Mouse (Mus musculus): ENCODE results near the gene Klhl25. TPM values are rescaled to one million over a fixed set of nuclear protein-coding genes. Genes with fewer than 3 reads are reported as not detected.
"Not testable (repeated sequence)": the region's sequence is repeated elsewhere in the genome, so short reads cannot be mapped to it uniquely, and the experiment has no call there.

Klhl25 gene
- total RNA-seq, 2 experiments from 2014 or later = 15.6 to 18.9 TPM

GRCm38 (mm10) chr7:75842306-75842705 is 5.8 kb upstream of the Klhl25 start:
- no peak for DNase-seq (ENCODE audit: low spot score in 2 of 2)

GRCm38 (mm10) chr7:75845936-75846335 is 2.2 kb upstream of the Klhl25 start:
- DNase-seq (ENCODE audit: low spot score in 2 of 2) = no peak

GRCm38 (mm10) chr7:75846942-75847341 is 1.2 kb upstream of the Klhl25 start:
- no peak for DNase-seq (ENCODE audit: low spot score in 2 of 2)

- no peak for DNase-seq (ENCODE audit: low spot score in 2 of 2)
Observed at GRCm38 (mm10) chr7:75847489-75847888, 621 bp upstream of the Klhl25 start.

GRCm38 (mm10) chr7:75848776-75849670 is 913 bp downstream of the Klhl25 start:
- DNase-seq (ENCODE audit: low spot score in 2 of 2) = peak in 1 of 2 experiments; percentile 47

GRCm38 (mm10) chr7:75850396-75850795 is 2.3 kb downstream of the Klhl25 start:
- DNase-seq (ENCODE audit: low spot score in 2 of 2) = not testable (repeated sequence)

- DNase-seq (ENCODE audit: low spot score in 2 of 2) = no peak
Observed at GRCm38 (mm10) chr7:75851290-75851689, 3.2 kb downstream of the Klhl25 start.

GRCm38 (mm10) chr7:75852363-75852762 is 4.3 kb downstream of the Klhl25 start:
- peak; percentile 80 to 83 for DNase-seq (ENCODE audit: low spot score in 2 of 2)

- DNase-seq (ENCODE audit: low spot score in 2 of 2) = no peak
Observed at GRCm38 (mm10) chr7:75853171-75853830, 5.2 kb downstream of the Klhl25 start.

- DNase-seq (ENCODE audit: low spot score in 2 of 2) = peak in 1 of 2 experiments; percentile 26
Observed at GRCm38 (mm10) chr7:75854231-75854925, 6.3 kb downstream of the Klhl25 start.

GRCm38 (mm10) chr7:75855028-75855427 is 6.9 kb downstream of the Klhl25 start:
- no peak for DNase-seq (ENCODE audit: low spot score in 2 of 2)

GRCm38 (mm10) chr7:75856259-75856658 is 8.1 kb downstream of the Klhl25 start:
- no peak for DNase-seq (ENCODE audit: low spot score in 2 of 2)

GRCm38 (mm10) chr7:75859771-75860196 is 11.7 kb downstream of the Klhl25 start:
- no peak for DNase-seq (ENCODE audit: low spot score in 2 of 2)

GRCm38 (mm10) chr7:75861638-75862426 is 13.7 kb downstream of the Klhl25 start:
- not testable (repeated sequence) for DNase-seq (ENCODE audit: low spot score in 2 of 2)

GRCm38 (mm10) chr7:75862427-75862781 is 14.3 kb downstream of the Klhl25 start:
- not testable (repeated sequence) for DNase-seq (ENCODE audit: low spot score in 2 of 2)

- not testable (repeated sequence) for DNase-seq (ENCODE audit: low spot score in 2 of 2)
Observed at GRCm38 (mm10) chr7:75863248-75863911, 15.3 kb downstream of the Klhl25 start.

GRCm38 (mm10) chr7:75865026-75865425 is 16.9 kb downstream of the Klhl25 start:
- DNase-seq (ENCODE audit: low spot score in 2 of 2) = no peak

- no peak for DNase-seq (ENCODE audit: low spot score in 2 of 2)
Observed at GRCm38 (mm10) chr7:75866557-75866956, 18.4 kb downstream of the Klhl25 start.

GRCm38 (mm10) chr7:75868687-75869086 is 20.6 kb downstream of the Klhl25 start:
- DNase-seq (ENCODE audit: low spot score in 2 of 2) = no peak

- DNase-seq (ENCODE audit: low spot score in 2 of 2) = no peak
Observed at GRCm38 (mm10) chr7:75870551-75870950, 22.4 kb downstream of the Klhl25 start.

Data from layer of hippocampus, postnatal 10 days (tissue).